Mouse (Mus musculus) hindbrain, embryonic 12.5 days (tissue): ENCODE data around the gene Tex11. TPM values are rescaled to one million over a fixed set of nuclear protein-coding genes. Genes with fewer than 3 reads are reported as not detected.

ENCODE experiments used
- ATAC-seq: fragments of 200-750 bp; cut with Nextera tagmentation; 2 replicates; pipeline ENCODE4 v1.8.0; 2017; ENCODE audit warnings: moderate TSS enrichment; ENCODE audit not compliant: low FRiP score
- H3K27ac ChIP-seq: fragments of 300-500 bp; sonication (generic); 2 replicates; pipeline ENCODE4 v1.5.1; 2016; ENCODE audit warnings: mild to moderate bottlenecking
- H3K27me3 ChIP-seq: fragments of 300-500 bp; sonication (generic); 2 replicates; pipeline ENCODE4 v1.6.1; 2016; ENCODE audit warnings: mild to moderate bottlenecking
- H3K36me3 ChIP-seq: fragments of 300-500 bp; sonication (generic); 2 replicates; pipeline ENCODE4 v1.6.1; 2016; ENCODE audit warnings: mild to moderate bottlenecking
- H3K4me1 ChIP-seq: fragments of 300-500 bp; sonication (generic); 2 replicates; pipeline ENCODE4 v1.6.1; 2016
- H3K4me2 ChIP-seq: fragments of 300-500 bp; sonication (generic); replicated peaks from 2 replicates; pipeline ENCODE4 v1.6.1; 2016; ENCODE audit warnings: mild to moderate bottlenecking
- H3K4me3 ChIP-seq: fragments of 300-500 bp; sonication (generic); 2 replicates; pipeline ENCODE4 v1.5.1; 2016; ENCODE audit warnings: mild to moderate bottlenecking
- H3K9ac ChIP-seq: fragments of 300-500 bp; sonication (generic); 2 replicates; pipeline ENCODE4 v1.6.1; 2016; ENCODE audit warnings: mild to moderate bottlenecking, moderate library complexity
- H3K9me3 ChIP-seq: fragments of 300-500 bp; sonication (generic); replicated peaks from 2 replicates; pipeline ENCODE4 v1.6.1; 2016; ENCODE audit warnings: mild to moderate bottlenecking
- WGBS: fragments of 180-500 bp; shearing (Covaris S2); methylation state at CpG from one replicate; pipeline ENCODE4 v1.1.7; 2016; 5-methylcytosine and 5-hydroxymethylcytosine counted together
- polyA plus RNA-seq: library from polyadenylated mRNA; unstranded; fragments of >200 nt; fragmentation: Nextera tagmentation; extraction: Ambion mirVana; gene quantifications from 2 replicates; pipeline ENCODE4 v1.2.1, GENCODE M21; 2016

Tex11 gene
- polyA plus RNA-seq, 1 experiment from 2014 or later: 0.21 TPM

- 89% methylated on average over 8 of the region's 8 CpGs for WGBS
- H3K27ac ChIP-seq: no peak overlapping the region
Observed at GRCm38 (mm10) chrX:100814139-100814538, 245.3 kb downstream of the Tex11 start.

DNA sequence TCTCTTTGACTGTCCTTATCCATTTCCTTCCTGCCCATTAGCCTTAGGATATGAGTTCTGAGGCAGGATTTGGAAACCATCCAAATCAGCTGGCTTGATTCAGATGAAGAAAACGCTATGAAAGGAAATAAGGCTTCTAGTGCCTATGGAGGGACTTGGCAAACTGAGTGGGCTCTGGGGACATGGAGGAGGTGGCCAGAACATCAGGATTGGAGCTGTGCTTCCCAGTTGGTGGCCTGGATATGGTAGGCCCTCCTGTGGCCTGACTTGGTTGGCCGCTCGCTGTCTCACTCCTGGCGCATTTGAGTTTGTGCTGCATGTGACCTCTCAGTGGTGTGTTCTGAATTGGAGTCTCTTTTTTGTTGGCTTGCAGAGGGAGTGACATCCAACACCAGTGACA is 248.3 kb downstream of the Tex11 start:
- ATAC-seq: no peak
- Histone ChIP-seq H3K27ac (no peak overlapping the region), H3K4me2 (no peak overlapping the region), H3K4me3 (no peak overlapping the region), H3K36me3 (peaks cover 65% of the 10 kb centered on the region), H3K9me3 (no peaks in the 10 kb centered on the region), H3K4me1 (no peaks in the 10 kb centered on the region), H3K9ac (no peak overlapping the region), H3K27me3 (no peaks in the 10 kb centered on the region)
- 92% methylated on average over 4 of the region's 4 CpGs for WGBS

More at GRCm38 (mm10) chrX:100814139-100814538, 245.3 kb downstream of the Tex11 start:
- H3K27me3 ChIP-seq: peaks cover 5% of the 10 kb centered on the region; the same call in 1 of the 2 replicates
- no peak for ATAC-seq
- no peak overlapping the region for H3K4me3 ChIP-seq
- no peaks in the 10 kb centered on the region for H3K4me1 ChIP-seq
- no peak overlapping the region for H3K9ac ChIP-seq
- no peaks in the 10 kb centered on the region for H3K9me3 ChIP-seq
- no peak overlapping the region for H3K4me2 ChIP-seq
- peaks cover 50% of the 10 kb centered on the region for H3K36me3 ChIP-seq

DNA sequence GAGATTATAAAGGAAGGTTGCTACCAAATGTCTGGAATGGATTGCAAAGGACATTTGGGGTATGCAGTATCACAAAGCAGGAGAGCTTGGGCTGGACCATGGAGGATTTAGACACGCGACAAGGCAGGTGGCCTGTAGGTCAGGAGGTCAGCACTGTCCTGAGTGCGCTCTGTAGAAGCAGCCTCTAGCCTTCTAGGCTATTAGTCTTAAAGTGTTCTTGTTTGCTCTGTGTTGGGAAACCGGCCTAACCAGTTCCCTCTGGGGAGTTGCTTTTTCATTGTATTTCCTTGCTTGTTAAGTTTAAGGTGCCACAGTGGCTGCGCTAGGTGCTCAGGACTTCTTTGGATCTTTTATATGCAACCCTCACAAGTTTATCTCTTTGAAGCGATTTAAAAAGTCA is 257.4 kb downstream of the Tex11 start:
- H3K36me3 ChIP-seq: peaks cover 17% of the 10 kb centered on the region; the same call in 1 of the 2 replicates

GRCm38 (mm10) chrX:100800643-100801042 is 258.8 kb downstream of the Tex11 start:
- Histone ChIP-seq H3K4me1 (0 out of 2 replicates have a peak, but pooled peaks cover under 1% of the 10 kb centered on the region), H3K27me3 (no peaks in the 10 kb centered on the region), H3K36me3 (0 out of 2 replicates have a peak, but pooled peaks cover 10% of the 10 kb centered on the region), H3K4me3 (no peak overlapping the region), H3K9ac (no peak overlapping the region), H3K9me3 (no peaks in the 10 kb centered on the region; the same call in 1 of the 2 replicates), H3K27ac (no peak overlapping the region), H3K4me2 (no peak overlapping the region)
- no peak for ATAC-seq
- 43% methylated on average over 2 of the region's 2 CpGs for WGBS

More for the DNA sequence above, 257.4 kb downstream of the Tex11 start:
- Histone ChIP-seq H3K27me3 (no peaks in the 10 kb centered on the region), H3K27ac (no peak overlapping the region), H3K9ac (no peak overlapping the region), H3K4me3 (no peak overlapping the region), H3K9me3 (no peaks in the 10 kb centered on the region; the same call in 1 of the 2 replicates), H3K4me1 (no peaks in the 10 kb centered on the region), H3K4me2 (no peak overlapping the region)
- WGBS: 75% methylated on average over 6 of the region's 6 CpGs
- ATAC-seq: no peak

GRCm38 (mm10) chrX:100797851-100798527 is 261.5 kb downstream of the Tex11 start:
- no peak overlapping the region for H3K27ac ChIP-seq
- no peaks in the 10 kb centered on the region for H3K9me3 ChIP-seq
- H3K4me2 ChIP-seq: no peak overlapping the region
- no peak for ATAC-seq
- no peaks in the 10 kb centered on the region for H3K27me3 ChIP-seq
- no peak overlapping the region for H3K4me3 ChIP-seq
- H3K9ac ChIP-seq: no peak overlapping the region
- H3K36me3 ChIP-seq: 0 out of 2 replicates have a peak, but pooled peaks cover 3% of the 10 kb centered on the region
- 0 out of 2 replicates have a peak, but pooled peaks cover 2% of the 10 kb centered on the region for H3K4me1 ChIP-seq
- 77% methylated on average over 7 of the region's 7 CpGs for WGBS

DNA sequence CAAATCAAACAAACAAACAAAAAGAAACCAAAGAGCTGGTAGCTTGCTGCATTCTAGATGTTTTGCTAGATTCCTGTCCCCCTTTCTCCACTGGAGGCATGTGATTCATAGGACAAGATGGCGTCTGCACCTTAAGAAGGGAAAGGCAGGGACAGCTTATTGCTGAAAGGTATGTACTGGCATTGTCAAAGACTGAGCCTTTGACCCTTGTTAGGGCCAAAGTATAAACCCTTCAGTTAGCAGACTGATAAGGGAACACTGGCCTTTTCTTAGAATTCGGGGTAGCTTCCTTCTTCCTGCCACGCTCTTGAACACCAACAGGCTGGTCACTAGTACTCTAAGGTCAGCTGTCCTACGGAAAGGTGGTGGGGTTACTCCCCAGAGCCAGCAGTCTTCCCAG is 262.1 kb downstream of the Tex11 start:
- ATAC-seq: no peak
- H3K27ac ChIP-seq: no peak overlapping the region
- 0 out of 2 replicates have a peak, but pooled peaks cover 3% of the 10 kb centered on the region for H3K36me3 ChIP-seq
- H3K4me3 ChIP-seq: no peak overlapping the region
- H3K27me3 ChIP-seq: no peaks in the 10 kb centered on the region
- H3K9me3 ChIP-seq: no peaks in the 10 kb centered on the region
- H3K4me2 ChIP-seq: no peak overlapping the region
- WGBS: 83% methylated on average over 4 of the region's 4 CpGs
- H3K4me1 ChIP-seq: 0 out of 2 replicates have a peak, but pooled peaks cover 2% of the 10 kb centered on the region
- no peak overlapping the region for H3K9ac ChIP-seq

- Histone ChIP-seq H3K27me3 (no peaks in the 10 kb centered on the region), H3K4me1 (0 out of 2 replicates have a peak, but pooled peaks cover 2% of the 10 kb centered on the region), H3K36me3 (0 out of 2 replicates have a peak, but pooled peaks cover 3% of the 10 kb centered on the region), H3K27ac (no peak overlapping the region), H3K9ac (no peak overlapping the region), H3K4me3 (no peak overlapping the region), H3K4me2 (no peak overlapping the region), H3K9me3 (no peaks in the 10 kb centered on the region)
- no peak for ATAC-seq
- 82% methylated on average over 3 of the region's 3 CpGs for WGBS
Observed at GRCm38 (mm10) chrX:100796741-100797090, 262.8 kb downstream of the Tex11 start.

GRCm38 (mm10) chrX:100796041-100796740 is 263.3 kb downstream of the Tex11 start:
- Histone ChIP-seq H3K9me3 (no peaks in the 10 kb centered on the region), H3K27me3 (no peaks in the 10 kb centered on the region), H3K9ac (no peak overlapping the region), H3K27ac (no peak overlapping the region), H3K36me3 (0 out of 2 replicates have a peak, but pooled peaks cover 3% of the 10 kb centered on the region), H3K4me1 (0 out of 2 replicates have a peak, but pooled peaks cover 2% of the 10 kb centered on the region), H3K4me2 (no peak overlapping the region), H3K4me3 (no peak overlapping the region)
- 75% methylated on average over 6 of the region's 6 CpGs for WGBS
- no peak for ATAC-seq

GRCm38 (mm10) chrX:100789322-100789721 is 270.1 kb downstream of the Tex11 start:
- 83% methylated on average over 4 of the region's 4 CpGs for WGBS
- no peak for ATAC-seq
- Histone ChIP-seq H3K27ac (no peak overlapping the region), H3K36me3 (no peaks in the 10 kb centered on the region), H3K4me2 (no peak overlapping the region), H3K4me3 (no peak overlapping the region), H3K9me3 (no peaks in the 10 kb centered on the region), H3K9ac (no peak overlapping the region), H3K27me3 (no peaks in the 10 kb centered on the region), H3K4me1 (no peaks in the 10 kb centered on the region)

Other genes starting within 250 kb of the Tex11 start
- 0.71 and 0.82 TPM in 2 replicates for gene Slc7a3, start 26.4 kb upstream of the Tex11 start, polyA plus RNA-seq
- gene Snx12, start 162.9 kb upstream of the Tex11 start, polyA plus RNA-seq: 53.3 and 57.5 TPM in 2 replicates
- gene Foxo4, start 194.9 kb upstream of the Tex11 start, polyA plus RNA-seq: 1.8 and 2.4 TPM in 2 replicates
- not detected in 2 replicates for gene Gm614, start 204.3 kb upstream of the Tex11 start, polyA plus RNA-seq
- 3.5 and 4.0 TPM in 2 replicates for gene Il2rg, start 208.6 kb upstream of the Tex11 start, polyA plus RNA-seq
- gene Gm20489, start 209.4 kb upstream of the Tex11 start, polyA plus RNA-seq: not detected in 2 replicates
- gene Med12, start 214.4 kb upstream of the Tex11 start, polyA plus RNA-seq: 38.9 and 39.2 TPM in 2 replicates
- gene Nlgn3, start 239.5 kb upstream of the Tex11 start, polyA plus RNA-seq: 37.0 and 44.6 TPM in 2 replicates